Mouse (Mus musculus) macrophage (primary cell): ENCODE measurements around the gene Zscan18. TPM values are rescaled to one million over a fixed set of nuclear protein-coding genes. Genes with fewer than 3 reads are reported as not detected.
"Not testable (repeated sequence)": the region's sequence is repeated elsewhere in the genome, so short reads cannot be mapped to it uniquely, and the experiment has no call there.

Experiments used
- H3K27ac ChIP-seq: fragments of 350-480 bp; formaldehyde crosslinking; 2 replicates; pipeline ENCODE4 v1.9.0; 2021
- H3K36me3 ChIP-seq: fragments of 350-480 bp; formaldehyde crosslinking; 2 replicates; pipeline ENCODE4 v1.9.0; 2021; ENCODE audit errors: inconsistent target
- H3K4me3 ChIP-seq: fragments of 350-480 bp; formaldehyde crosslinking; 2 replicates; pipeline ENCODE4 v1.9.0; 2021; ENCODE audit errors: inconsistent target
- H3K79me2 ChIP-seq: fragments of 350-480 bp; formaldehyde crosslinking; 2 replicates; pipeline ENCODE4 v1.9.0; 2021; ENCODE audit errors: inconsistent target
- WGBS: methylation state at CpG from one replicate; pipeline ENCODE4 v1.1.7; 2026; ENCODE audit warnings: inconsistent platforms; ENCODE audit not compliant: missing documents; 5-methylcytosine and 5-hydroxymethylcytosine counted together
- polyA plus RNA-seq: library from polyadenylated mRNA; stranded (reverse); fragments of 250-400 nt; gene quantifications from 3 replicates; pipeline ENCODE4 v1.2.4, GENCODE M21; 2018; ENCODE audit warnings: inconsistent platforms
- total RNA-seq, 78 experiments: library from RNA; depleted of rRNA; stranded (reverse); fragments of 250-400 nt; gene quantifications; 1 replicate in 9 of 78; 2 replicates in 24 of 78; 3 replicates in 43 of 78; 4 replicates in 2 of 78; pipeline ENCODE4 v1.2.4; 2018; ENCODE audit warnings: inconsistent platforms in 56 of 78

Zscan18 gene
- total RNA-seq (2018; cell fraction: chromatin; rRNA removed), result 10 to 100 TPM in 2 of 26 experiments, 1 to 10 TPM in 18, under 1 TPM in 5, not detected in 1; 0.16 to 11.1 (median 2.2) TPM
- under 1 TPM; 0.07 to 0.69 (median 0.21) TPM for total RNA-seq (2018; cell fraction: cytosol; rRNA removed)
- 1 to 10 TPM in 12 of 26 experiments, under 1 TPM in 11, not detected in 3; 0.12 to 3.2 (median 1.2) TPM for total RNA-seq (2018; cell fraction: nucleus; rRNA removed)
- 0.43 to 1.0 TPM (median 0.47 TPM) in 3 replicates for polyA plus RNA-seq

- Histone ChIP-seq H3K36me3 (no peaks in the 10 kb centered on the region), H3K27ac (0 out of 2 replicates have a peak within 1 kb of the TSS, but pooled peaks have one; percentile 10), H3K79me2 (no peaks in the 10 kb centered on the region), H3K4me3 (peak within 1 kb of the TSS; percentile 46)
- WGBS, result 8% methylated on average over 29 of the region's 31 CpGs
Observed at GRCm38 (mm10) chr7:12802866-12803726, at the start of gene Zscan18. TSS of gene Zscan18 (minus strand) at chr7:12803635.

GRCm38 (mm10) chr7:12835779-12836178 is 32.3 kb upstream of the Zscan18 start:
- Histone ChIP-seq H3K36me3 (peaks cover 47% of the 10 kb centered on the region), H3K4me3 (peak overlapping the region; percentile 88), H3K27ac (no peak overlapping the region), H3K79me2 (peaks cover 23% of the 10 kb centered on the region; the same call in 1 of the 2 replicates)
- 97% methylated on average over 4 of the region's 4 CpGs for WGBS

GRCm38 (mm10) chr7:12835193-12835671 is 31.8 kb upstream of the Zscan18 start:
- H3K4me3 ChIP-seq, result peak overlapping the region; percentile 88
- WGBS, result 39% methylated on average over 13 of the region's 13 CpGs
- peak overlapping the region; percentile 78 for H3K27ac ChIP-seq
- H3K79me2 ChIP-seq, result peaks cover 23% of the 10 kb centered on the region; the same call in 1 of the 2 replicates
- peaks cover 42% of the 10 kb centered on the region for H3K36me3 ChIP-seq

GRCm38 (mm10) chr7:12834162-12835120 is 31.0 kb upstream of the Zscan18 start, which contains the start of gene Zfp110:
TSS of gene Zfp110 (plus strand) at chr7:12834761.
- Histone ChIP-seq H3K27ac (peak within 1 kb of the TSS; percentile 78), H3K4me3 (peak within 1 kb of the TSS; percentile 88), H3K36me3 (peaks cover 34% of the 10 kb centered on the region), H3K79me2 (peaks cover 23% of the 10 kb centered on the region; the same call in 1 of the 2 replicates)
- 2% methylated on average over 45 of the region's 47 CpGs for WGBS

- WGBS, result 2% methylated on average over 38 of the region's 40 CpGs
- Histone ChIP-seq H3K27ac (no peak within 1 kb of the TSS), H3K79me2 (peaks cover 24% of the 10 kb centered on the region; the same call in 1 of the 2 replicates), H3K36me3 (peaks cover 7% of the 10 kb centered on the region; the same call in 1 of the 2 replicates), H3K4me3 (peak within 1 kb of the TSS; percentile 79)
Observed at GRCm38 (mm10) chr7:12818521-12819295, 15.3 kb upstream of the Zscan18 start, which contains the start of gene Zfp329. TSS of gene Zfp329 (minus strand) at chr7:12818858.

- peaks cover 34% of the 10 kb centered on the region; the same call in 1 of the 2 replicates for H3K79me2 ChIP-seq
Observed at GRCm38 (mm10) chr7:12815566-12815965, 12.1 kb upstream of the Zscan18 start.

GRCm38 (mm10) chr7:12803727-12804071 is 264 bp upstream of the Zscan18 start:
- H3K27ac ChIP-seq, result 0 out of 2 replicates have a peak overlapping the region, but pooled peaks have one; percentile 10
- H3K4me3 ChIP-seq, result peak overlapping the region; percentile 46
- WGBS, result 3% methylated on average over 16 of the region's 16 CpGs
- H3K79me2 ChIP-seq, result no peaks in the 10 kb centered on the region
- H3K36me3 ChIP-seq, result 0 out of 2 replicates have a peak, but pooled peaks cover 5% of the 10 kb centered on the region

More at GRCm38 (mm10) chr7:12815566-12815965, 12.1 kb upstream of the Zscan18 start:
- WGBS, result 100% methylated on average over 1 of the region's 8 CpGs
- Histone ChIP-seq H3K27ac (no peak overlapping the region), H3K36me3 (peaks cover 25% of the 10 kb centered on the region), H3K4me3 (no peak overlapping the region)

GRCm38 (mm10) chr7:12799554-12799953 is 3.9 kb downstream of the Zscan18 start:
- no peak overlapping the region for H3K4me3 ChIP-seq
- no peaks in the 10 kb centered on the region for H3K79me2 ChIP-seq
- H3K27ac ChIP-seq, result no peak overlapping the region
- WGBS, result 100% methylated on average over 1 of the region's 1 CpGs
- H3K36me3 ChIP-seq, result no peaks in the 10 kb centered on the region

- no peaks in the 10 kb centered on the region for H3K36me3 ChIP-seq
- 91% methylated on average over 2 of the region's 2 CpGs for WGBS
- H3K27ac ChIP-seq, result no peak overlapping the region
- H3K79me2 ChIP-seq, result no peaks in the 10 kb centered on the region
- no peak overlapping the region for H3K4me3 ChIP-seq
Observed at GRCm38 (mm10) chr7:12797971-12798370, 5.5 kb downstream of the Zscan18 start.

- H3K4me3 ChIP-seq, H3K79me2 ChIP-seq, H3K27ac ChIP-seq, H3K36me3 ChIP-seq: not testable (repeated sequence)
- 47% methylated on average over 8 of the region's 11 CpGs for WGBS
Observed at GRCm38 (mm10) chr7:12792624-12793023, 10.8 kb downstream of the Zscan18 start.

- WGBS, result 68% methylated on average over 4 of the region's 5 CpGs
- Histone ChIP-seq H3K27ac (no peak overlapping the region), H3K36me3 (no peaks in the 10 kb centered on the region), H3K4me3 (no peak overlapping the region), H3K79me2 (no peaks in the 10 kb centered on the region)
Observed at GRCm38 (mm10) chr7:12788025-12788424, 15.4 kb downstream of the Zscan18 start.

- no peak overlapping the region for H3K4me3 ChIP-seq
- no peaks in the 10 kb centered on the region for H3K79me2 ChIP-seq
- H3K36me3 ChIP-seq, result no peaks in the 10 kb centered on the region
- H3K27ac ChIP-seq, result no peak overlapping the region
- WGBS, result 81% methylated on average over 6 of the region's 6 CpGs
Observed at GRCm38 (mm10) chr7:12787333-12787732, 16.1 kb downstream of the Zscan18 start.

GRCm38 (mm10) chr7:12780151-12780830 is 23.1 kb downstream of the Zscan18 start:
- Histone ChIP-seq H3K36me3 (no peaks in the 10 kb centered on the region), H3K4me3 (peak overlapping the region; percentile 16; the same call in 1 of the 2 replicates), H3K27ac (no peak overlapping the region), H3K79me2 (no peaks in the 10 kb centered on the region)
- under 1% methylated on average over 49 of the region's 57 CpGs for WGBS
